Mouse (Mus musculus): ENCODE results near the gene Aprt. TPM values are rescaled to one million over a fixed set of nuclear protein-coding genes. Genes with fewer than 3 reads are reported as not detected.

Aprt gene
- polyA plus RNA-seq, 2 experiments: 87.5 to 197 TPM

- Histone ChIP-seq H3K9me3 (ENCODE audit: control insufficient read depth, low read length) (no peaks in the 10 kb centered on the region), H3K27ac (no peak overlapping the region), H3K36me3 (replicated peaks; ENCODE audit: control insufficient read depth, insufficient read depth, low read depth) (no peaks in the 10 kb centered on the region), H3K9ac (replicated peaks) (no peak overlapping the region), H3K27me3 (ENCODE audit: control insufficient read depth, insufficient read depth, low read length) (no peaks in the 10 kb centered on the region), H3K4me1 (replicated peaks; ENCODE audit: control insufficient read depth in 2 of 2, insufficient read depth in 2 of 2, low read length in 1 of 2) (peaks cover 18 to 20% of the 10 kb centered on the region in 2 experiments), H3K4me3 (ENCODE audit: insufficient read depth in 1 of 2, low read depth in 2 of 2, low read length in 2 of 2) (no peak overlapping the region), H3K4me2 (ENCODE audit: low read depth) (no peak overlapping the region)
- ATAC-seq (ENCODE audit: insufficient read depth) (no peak), DNase-seq (ENCODE audit: low read depth in 3 of 3, low spot score in 3 of 3) (no peak)
- TF ChIP-seq CTCF (IDR thresholded peaks at IDR 0.05; ENCODE audit: low read depth): no peak
- WGBS (ENCODE audit: insufficient replicate concordance): 66% methylated on average over 7 of the region's 7 CpGs
Observed at GRCm38 (mm10) chr8:122579196-122579595, 2.5 kb upstream of the Aprt start.

- ATAC-seq (ENCODE audit: insufficient read depth) (no peak), DNase-seq (ENCODE audit: low read depth in 3 of 3, low spot score in 3 of 3) (no peak)
- Histone ChIP-seq H3K27me3 (ENCODE audit: control insufficient read depth, insufficient read depth, low read length) (no peaks in the 10 kb centered on the region), H3K27ac (no peak overlapping the region), H3K9ac (replicated peaks) (no peak overlapping the region), H3K36me3 (replicated peaks; ENCODE audit: control insufficient read depth, insufficient read depth, low read depth) (peaks cover 17% of the 10 kb centered on the region), H3K4me1 (replicated peaks; ENCODE audit: control insufficient read depth in 2 of 2, insufficient read depth in 2 of 2, low read length in 1 of 2) (peaks cover 25 to 35% of the 10 kb centered on the region in 2 experiments), H3K4me3 (ENCODE audit: insufficient read depth in 1 of 2, low read depth in 2 of 2, low read length in 2 of 2) (no peak overlapping the region), H3K4me2 (ENCODE audit: low read depth) (peak overlapping the region; percentile 82), H3K9me3 (ENCODE audit: control insufficient read depth, low read length) (no peaks in the 10 kb centered on the region)
- TF ChIP-seq EP300 (IDR thresholded peaks at IDR 0.05; ENCODE audit: low read depth): no peak
- no peak for TF ChIP-seq CTCF (IDR thresholded peaks at IDR 0.05; ENCODE audit: low read depth)
- WGBS (ENCODE audit: insufficient replicate concordance): 62% methylated on average over 10 of the region's 10 CpGs
Observed at GRCm38 (mm10) chr8:122577116-122577515, 407 bp upstream of the Aprt start.

- Histone ChIP-seq H3K27me3 (ENCODE audit: control insufficient read depth, insufficient read depth, low read length) (no peaks in the 10 kb centered on the region), H3K4me1 (replicated peaks; ENCODE audit: control insufficient read depth in 2 of 2, insufficient read depth in 2 of 2, low read length in 1 of 2) (peaks cover 25 to 35% of the 10 kb centered on the region in 2 experiments), H3K9me3 (ENCODE audit: control insufficient read depth, low read length) (no peaks in the 10 kb centered on the region), H3K27ac (peak overlapping the region; percentile 63), H3K4me3 (ENCODE audit: insufficient read depth in 1 of 2, low read depth in 2 of 2, low read length in 2 of 2) (peak overlapping the region; percentile 59 to 68), H3K4me2 (ENCODE audit: low read depth) (peak overlapping the region; percentile 82), H3K9ac (replicated peaks) (peak overlapping the region; percentile 73), H3K36me3 (replicated peaks; ENCODE audit: control insufficient read depth, insufficient read depth, low read depth) (peaks cover 28% of the 10 kb centered on the region)
- no peak for DNase-seq (ENCODE audit: low read depth in 3 of 3, low spot score in 3 of 3)
- ATAC-seq (ENCODE audit: insufficient read depth): peak; percentile 5; the same call in 1 of the 2 replicates
- 4% methylated on average over 21 of the region's 21 CpGs for WGBS (ENCODE audit: insufficient replicate concordance)
- TF ChIP-seq EP300 (IDR thresholded peaks at IDR 0.05; ENCODE audit: low read depth) (no peak), CTCF (IDR thresholded peaks at IDR 0.05; ENCODE audit: low read depth) (no peak)
Observed at GRCm38 (mm10) chr8:122575735-122576647, 718 bp downstream of the Aprt start.

- Histone ChIP-seq H3K27ac (peak overlapping the region; percentile 63), H3K9ac (replicated peaks) (peak overlapping the region; percentile 73), H3K36me3 (replicated peaks; ENCODE audit: control insufficient read depth, insufficient read depth, low read depth) (peaks cover 35% of the 10 kb centered on the region), H3K4me2 (ENCODE audit: low read depth) (peak overlapping the region; percentile 82), H3K4me3 (ENCODE audit: insufficient read depth in 1 of 2, low read depth in 2 of 2, low read length in 2 of 2) (peak overlapping the region; percentile 59 to 68), H3K9me3 (ENCODE audit: control insufficient read depth, low read length) (no peaks in the 10 kb centered on the region), H3K4me1 (replicated peaks; ENCODE audit: control insufficient read depth in 2 of 2, insufficient read depth in 2 of 2, low read length in 1 of 2) (peaks cover 25 to 35% of the 10 kb centered on the region in 2 experiments), H3K27me3 (ENCODE audit: control insufficient read depth, insufficient read depth, low read length) (no peaks in the 10 kb centered on the region)
- peak; percentile 8; the same call in 1 of the 2 replicates for ATAC-seq (ENCODE audit: insufficient read depth)
- WGBS (ENCODE audit: insufficient replicate concordance): 14% methylated on average over 8 of the region's 8 CpGs
- DNase-seq (ENCODE audit: low read depth in 3 of 3, low spot score in 3 of 3): no peak
- TF ChIP-seq EP300 (IDR thresholded peaks at IDR 0.05; ENCODE audit: low read depth) (no peak), CTCF (IDR thresholded peaks at IDR 0.05; ENCODE audit: low read depth) (no peak)
Observed at GRCm38 (mm10) chr8:122575286-122575685, 1.4 kb downstream of the Aprt start.

- H3K4me1 ChIP-seq (replicated peaks; ENCODE audit: control insufficient read depth in 2 of 2, insufficient read depth in 2 of 2, low read length in 1 of 2): peaks cover 25 to 36% of the 10 kb centered on the region in 2 experiments
Observed at GRCm38 (mm10) chr8:122574667-122575251, 1.9 kb downstream of the Aprt start.

More at GRCm38 (mm10) chr8:122574667-122575251, 1.9 kb downstream of the Aprt start:
- DNase-seq (ENCODE audit: low read depth in 3 of 3, low spot score in 3 of 3): no peak
- H3K9me3 ChIP-seq (ENCODE audit: control insufficient read depth, low read length): no peaks in the 10 kb centered on the region
- peak overlapping the region; percentile 82 for H3K4me2 ChIP-seq (ENCODE audit: low read depth)
- peak overlapping the region; percentile 63 for H3K27ac ChIP-seq
- TF ChIP-seq CTCF (IDR thresholded peaks at IDR 0.05; ENCODE audit: low read depth) (no peak), EP300 (IDR thresholded peaks at IDR 0.05; ENCODE audit: low read depth) (no peak)
- H3K36me3 ChIP-seq (replicated peaks; ENCODE audit: control insufficient read depth, insufficient read depth, low read depth): peaks cover 40% of the 10 kb centered on the region
- 24% methylated on average over 10 of the region's 10 CpGs for WGBS (ENCODE audit: insufficient replicate concordance)
- peak overlapping the region; percentile 59 to 68; a peak in 3 of 4 replicates for H3K4me3 ChIP-seq (ENCODE audit: insufficient read depth in 1 of 2, low read depth in 2 of 2, low read length in 2 of 2)
- no peaks in the 10 kb centered on the region for H3K27me3 ChIP-seq (ENCODE audit: control insufficient read depth, insufficient read depth, low read length)
- peak; percentile 17 for ATAC-seq (ENCODE audit: insufficient read depth)
- no peak overlapping the region; the same call in 1 of the 2 replicates for H3K9ac ChIP-seq (replicated peaks)
